Mouse (Mus musculus): ENCODE measurements around the gene Fcgbp. TPM values are rescaled to one million over a fixed set of nuclear protein-coding genes. Genes with fewer than 3 reads are reported as not detected.

Fcgbp gene
- total RNA-seq (2023) = not detected

GRCm38 (mm10) chr7:28070531-28071298 is at the start of gene Fcgbp:
Gene Fcgbp (plus strand): TSS chr7:28071236.

GRCm38 (mm10) chr7:28049476-28050409 is 21.3 kb upstream of the Fcgbp start, which contains the start of gene Psmc4:
Gene Psmc4 (minus strand): TSS chr7:28050101.

DNA sequence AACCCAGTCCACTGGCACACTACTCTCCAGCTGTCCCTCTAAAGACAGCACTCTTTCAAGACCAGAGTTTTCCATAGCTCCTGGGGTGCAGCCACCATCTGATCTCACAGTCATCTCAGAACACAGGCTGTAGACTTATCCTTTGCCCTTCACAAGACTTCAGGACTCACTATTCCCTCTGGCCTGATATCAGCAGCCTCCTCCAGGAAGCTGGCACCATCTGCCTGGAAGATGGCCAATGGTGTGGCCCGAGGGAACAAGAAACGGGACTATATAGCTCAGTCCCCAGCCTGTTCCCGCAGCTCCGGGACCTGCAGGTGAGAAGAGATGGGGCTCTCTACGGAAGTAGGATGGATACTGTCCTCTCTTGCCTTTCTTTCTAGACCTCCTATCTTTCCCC is 58.1 kb downstream of the Fcgbp start, which contains the start of gene 9530053A07Rik:
9530053A07Rik (plus strand) TSS at position 301 of the 400 bp plus-strand sequence.

DNA sequence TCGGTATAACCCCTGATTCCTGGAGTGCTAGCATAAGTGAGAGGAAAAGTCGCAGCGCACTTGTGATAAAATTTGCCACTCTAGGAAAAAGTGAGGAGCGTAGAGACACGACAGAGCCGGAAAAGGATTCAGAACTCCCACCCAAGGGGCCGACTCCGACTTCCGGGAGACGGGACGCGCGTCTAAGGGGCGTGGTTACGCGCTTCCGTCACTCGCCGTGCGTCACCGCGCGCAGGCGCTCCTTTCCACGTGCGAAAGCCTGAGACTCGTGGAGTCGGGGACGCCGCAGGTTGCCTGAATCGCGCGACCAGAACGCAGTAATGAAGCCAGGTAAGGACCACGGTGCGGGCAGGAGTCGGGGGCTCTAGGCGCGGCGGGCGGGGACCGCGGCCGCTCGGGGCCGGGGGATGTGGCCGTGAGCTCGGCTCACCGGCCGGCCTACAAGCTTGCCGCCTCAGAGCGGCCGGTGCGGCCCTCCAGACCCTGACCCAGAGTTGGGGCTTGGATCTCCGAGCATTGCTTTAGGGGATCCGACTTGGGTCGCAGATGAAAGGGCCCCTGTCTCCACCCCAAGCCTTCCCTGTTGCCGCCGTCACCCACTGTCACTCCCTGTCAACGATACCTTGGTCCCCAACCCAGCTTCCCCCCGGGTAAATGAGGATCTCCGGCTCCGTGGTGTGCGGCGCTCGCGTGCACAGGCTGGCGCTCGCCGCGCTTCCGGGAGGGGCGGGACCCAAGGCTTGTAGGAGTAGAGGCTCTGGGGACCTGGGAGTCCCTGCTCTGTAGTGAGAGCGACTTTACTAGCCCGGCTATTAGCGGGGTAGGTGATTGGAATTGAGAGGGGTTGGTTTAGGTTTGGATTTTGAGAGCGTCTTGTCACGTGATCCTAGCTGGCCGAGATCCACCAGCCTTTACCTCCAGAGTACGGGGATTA is 98.7 kb downstream of the Fcgbp start, which contains the start of gene Fbl:
Fbl (plus strand) TSS at position 222 of the 934 bp plus-strand sequence.

Other genes with a start within 250 kb of the Fcgbp start
- gene Zfp59, start 232.6 kb upstream of the Fcgbp start, total RNA-seq (2023) = 4.1 TPM
- 17.9 TPM for gene Zfp607a, start 213.7 kb upstream of the Fcgbp start, total RNA-seq (2023)
- 10.6 TPM for gene Zfp974, start 141.8 kb upstream of the Fcgbp start, total RNA-seq (2023)
- gene Zfp780b, start 92.1 kb upstream of the Fcgbp start, total RNA-seq (2023) = 10.8 TPM
- 8.7 TPM for gene Zfp850, start 57.1 kb upstream of the Fcgbp start, total RNA-seq (2023)
- gene Psmc4, start 21.1 kb upstream of the Fcgbp start, total RNA-seq (2023) = 97.6 TPM
- gene 9530053A07Rik, start 58.2 kb downstream of the Fcgbp start, total RNA-seq (2023) = not detected
- 183 TPM for gene Fbl, start 98.5 kb downstream of the Fcgbp start, total RNA-seq (2023)
- 16.9 TPM for gene Dyrk1b, start 108.2 kb downstream of the Fcgbp start, total RNA-seq (2023)
- 9.9 TPM for gene Eid2, start 196.6 kb downstream of the Fcgbp start, total RNA-seq (2023)
- 5.5 TPM for gene Eid2b, start 206.5 kb downstream of the Fcgbp start, total RNA-seq (2023)
- gene Selenov, start 219.9 kb downstream of the Fcgbp start, total RNA-seq (2023) = not detected
- not detected for gene Dll3, start 231.0 kb downstream of the Fcgbp start, total RNA-seq (2023)
- 32.5 TPM for gene Timm50, start 240.8 kb downstream of the Fcgbp start, total RNA-seq (2023)

All from CD4-positive naive resting alpha-beta T cell, adult 57 days (primary cell).